Mouse (Mus musculus) heart, embryonic 16.5 days (tissue): Measurements from ENCODE around the gene Nfil3. TPM values are rescaled to one million over a fixed set of nuclear protein-coding genes. Genes with fewer than 3 reads are reported as not detected.

Source experiments
- polyA plus RNA-seq: library from polyadenylated mRNA; unstranded; fragments of >200 nt; fragmentation: Nextera tagmentation; extraction: Ambion mirVana; gene quantifications from 2 replicates; pipeline ENCODE4 v1.2.1, GENCODE M21; 2015

Nfil3 gene
- polyA plus RNA-seq, 1 experiment from 2014 or later, result 39.7 TPM

Other genes starting within 250 kb of the Nfil3 start
- gene Auh, start 51.4 kb downstream of the Nfil3 start, polyA plus RNA-seq, result 59.8 and 61.7 TPM in 2 replicates